8 mouse cellular contexts compared by ENCODE assay signal in genomic region chr12:89450667-89451298, GRCm38 (mm10).
DNase-seq lines count a peak whose midpoint lies in the region; ATAC-seq and TF ChIP-seq lines count a peak whose summit lies in the region.
"Had no signal": no experiment of that assay in that cellular context is flagged by ENCODE, and none has a peak within 500 bp of the region (broad histone marks: within the 10 kb centered on the region; RNA-seq: fewer than 3 reads in every experiment).

No protein-coding gene starts in this region.

- H3K36me3 ChIP-seq in intestine, postnatal 0 days (ENCODE audit: control insufficient read depth, insufficient read depth) = no peaks in the 10 kb centered on the region
- H3K36me3 ChIP-seq in liver, embryonic 14.5 days (replicated peaks; ENCODE audit: control insufficient read depth, insufficient read depth, low read depth) = no peaks in the 10 kb centered on the region
- H3K36me3 ChIP-seq: heart, embryonic 13.5 days had no signal

- TF ChIP-seq POLR2A in brain, embryonic 14.5 days (IDR thresholded peaks at IDR 0.05; ENCODE audit: borderline replicate concordance, extremely low read depth, insufficient read depth, insufficient read length, poor library complexity, severe bottlenecking) = no peak
- TF ChIP-seq POLR2A in embryonic fibroblast, embryonic 13.5 days (IDR thresholded peaks at IDR 0.05; ENCODE audit: low read depth, low read length) = no peak

- no peaks in the 10 kb centered on the region for H3K4me1 ChIP-seq in embryonic fibroblast, embryonic 13.5 days (ENCODE audit: control insufficient read depth, insufficient read depth, low read length)
- H3K4me1 ChIP-seq in intestine, postnatal 0 days (replicated peaks; ENCODE audit: control insufficient read depth, insufficient read depth, low read length) = no peaks in the 10 kb centered on the region
- H3K4me1 ChIP-seq in liver, embryonic 14.5 days (replicated peaks; ENCODE audit: control insufficient read depth in 2 of 2, insufficient read depth in 2 of 2, low read length in 1 of 2) = no peaks in the 10 kb centered on the region
- H3K4me1 ChIP-seq: heart, embryonic 13.5 days had no signal

- no peak for ATAC-seq in intestine, postnatal 0 days
- no peak for ATAC-seq in liver, embryonic 14.5 days (ENCODE audit: insufficient read depth)

- DNase-seq in testis, postnatal 10 days (ENCODE audit: low spot score) = peak; percentile 45
- DNase-seq in testis, postnatal 14 days (ENCODE audit: low spot score) = no peak
- peak; percentile 90 for DNase-seq in brain, embryonic 14.5 days (ENCODE audit: low read depth)
- DNase-seq in liver, embryonic 14.5 days (ENCODE audit: low read depth in 3 of 3, low spot score in 3 of 3) = no peak
- peak; percentile 75 for DNase-seq in retina, postnatal 1 day

- no peaks in the 10 kb centered on the region for H3K27me3 ChIP-seq in intestine, postnatal 0 days (replicated peaks; ENCODE audit: control insufficient read depth, insufficient read depth, low read length)
- no peaks in the 10 kb centered on the region for H3K27me3 ChIP-seq in liver, embryonic 14.5 days (ENCODE audit: control insufficient read depth, insufficient read depth, low read length)

- TF ChIP-seq EP300 in liver, embryonic 14.5 days (IDR thresholded peaks at IDR 0.05; ENCODE audit: low read depth) = no peak

- peak; percentile 77 for TF ChIP-seq CTCF in brain, embryonic 14.5 days (IDR thresholded peaks at IDR 0.05; ENCODE audit: borderline replicate concordance, extremely low read depth, insufficient read depth, insufficient read length)
- TF ChIP-seq CTCF in embryonic fibroblast, embryonic 13.5 days (IDR thresholded peaks at IDR 0.05; ENCODE audit: borderline replicate concordance, insufficient read depth, low read length) = peak; percentile 28; the same call in 1 of the 2 replicates
- TF ChIP-seq CTCF in intestine, postnatal 0 days (IDR thresholded peaks at IDR 0.05; ENCODE audit: low read depth) = peak; percentile 72
- TF ChIP-seq CTCF in liver, embryonic 14.5 days (IDR thresholded peaks at IDR 0.05; ENCODE audit: low read depth) = peak; percentile 40

- no peak overlapping the region for H3K4me2 ChIP-seq in intestine, postnatal 0 days (replicated peaks; ENCODE audit: low read depth)
- no peak overlapping the region for H3K4me2 ChIP-seq in liver, embryonic 14.5 days (ENCODE audit: low read depth)
- H3K4me2 ChIP-seq: heart, embryonic 13.5 days had no signal

- no peak overlapping the region for H3K9ac ChIP-seq in intestine, postnatal 0 days (ENCODE audit: low read depth, low read length)
- no peak overlapping the region for H3K9ac ChIP-seq in liver, embryonic 14.5 days (replicated peaks)
- H3K9ac ChIP-seq: heart, embryonic 13.5 days had no signal

- 3% methylated on average over 2 of the region's 2 CpGs for WGBS in intestine, postnatal 0 days
- 17% methylated on average over 2 of the region's 2 CpGs for WGBS in liver, embryonic 14.5 days (ENCODE audit: insufficient replicate concordance)

- no peaks in the 10 kb centered on the region for H3K9me3 ChIP-seq in intestine, postnatal 0 days (ENCODE audit: control insufficient read depth)
- H3K9me3 ChIP-seq in liver, embryonic 14.5 days (ENCODE audit: control insufficient read depth, low read length) = no peaks in the 10 kb centered on the region
- H3K9me3 ChIP-seq: heart, embryonic 13.5 days had no signal

- H3K27ac ChIP-seq in embryonic fibroblast, embryonic 13.5 days (ENCODE audit: insufficient read depth, low read length) = no peak overlapping the region
- H3K27ac ChIP-seq in intestine, postnatal 0 days (ENCODE audit: low read depth, low read length) = no peak overlapping the region
- H3K27ac ChIP-seq in liver, embryonic 14.5 days = no peak overlapping the region
- H3K27ac ChIP-seq: heart, embryonic 13.5 days had no signal

- H3K4me3 ChIP-seq in embryonic fibroblast, embryonic 13.5 days (ENCODE audit: insufficient read depth, low read length) = no peak overlapping the region
- H3K4me3 ChIP-seq in intestine, postnatal 0 days (ENCODE audit: low read depth, low read length) = no peak overlapping the region
- H3K4me3 ChIP-seq in liver, embryonic 14.5 days (ENCODE audit: insufficient read depth in 1 of 2, low read depth in 2 of 2, low read length in 2 of 2) = no peak overlapping the region
- H3K4me3 ChIP-seq: heart, embryonic 13.5 days had no signal

Comparison
In these comparisons a context has a peak if more than half of its experiments do, and no peak if none do; other contexts are left out.
1. DNase-seq: peak in testis, postnatal 10 days (single experiment), brain, embryonic 14.5 days (single experiment) and retina, postnatal 1 day (single experiment); none in testis, postnatal 14 days (single experiment) and liver, embryonic 14.5 days (0 of 3).
2. Peak in every context shown above with its lines, with median percentiles within 50 percentile points of each other: CTCF ChIP-seq.